11 mouse cellular contexts compared by ENCODE assay signal in genomic region chr13:44086801-44087200, GRCm38 (mm10).
DNase-seq lines count a peak whose midpoint lies in the region; ATAC-seq and TF ChIP-seq lines count a peak whose summit lies in the region.
"Had no signal": no experiment of that assay in that cellular context is flagged by ENCODE, and none has a peak within 500 bp of the region (broad histone marks: within the 10 kb centered on the region; RNA-seq: fewer than 3 reads in every experiment).

No protein-coding gene starts in this region.

- H3K27ac ChIP-seq in hindbrain, postnatal 0 days, result no peak overlapping the region
- H3K27ac ChIP-seq in hindbrain, embryonic 16.5 days (ENCODE audit: low read depth, low read length), result no peak overlapping the region
- H3K27ac ChIP-seq in stomach, embryonic 15.5 days, result peak overlapping the region; percentile 21; the same call in 1 of the 2 replicates
- no peak overlapping the region for H3K27ac ChIP-seq in stomach, postnatal 0 days (replicated peaks)
- H3K27ac ChIP-seq: embryonic facial prominence, embryonic 13.5 days had no signal

- H3K4me2 ChIP-seq in hindbrain, postnatal 0 days (ENCODE audit: low read depth, low read length), result no peak overlapping the region
- H3K4me2 ChIP-seq in hindbrain, embryonic 16.5 days (ENCODE audit: low read length), result no peak overlapping the region
- H3K4me2 ChIP-seq in stomach, embryonic 15.5 days, result no peak overlapping the region
- no peak overlapping the region for H3K4me2 ChIP-seq in stomach, postnatal 0 days (replicated peaks; ENCODE audit: low read depth)
- H3K4me2 ChIP-seq: embryonic facial prominence, embryonic 13.5 days had no signal

- H3K9ac ChIP-seq in hindbrain, postnatal 0 days (replicated peaks; ENCODE audit: low read length), result no peak overlapping the region
- H3K9ac ChIP-seq in hindbrain, embryonic 16.5 days (ENCODE audit: low read depth, low read length), result no peak overlapping the region
- H3K9ac ChIP-seq in stomach, embryonic 15.5 days, result no peak overlapping the region
- no peak overlapping the region for H3K9ac ChIP-seq in stomach, postnatal 0 days (ENCODE audit: low read length)
- H3K9ac ChIP-seq: embryonic facial prominence, embryonic 13.5 days; liver, postnatal 0 days had no signal

- H3K4me1 ChIP-seq in hindbrain, postnatal 0 days (ENCODE audit: insufficient read depth, low read length), result no peaks in the 10 kb centered on the region
- peaks cover 6% of the 10 kb centered on the region for H3K4me1 ChIP-seq in hindbrain, embryonic 16.5 days (ENCODE audit: control insufficient read depth, insufficient read depth, low read depth, low read length)
- 0 out of 2 replicates have a peak, but pooled peaks cover 11% of the 10 kb centered on the region for H3K4me1 ChIP-seq in stomach, embryonic 15.5 days
- H3K4me1 ChIP-seq in stomach, postnatal 0 days (replicated peaks; ENCODE audit: control insufficient read depth, insufficient read depth), result no peaks in the 10 kb centered on the region

- no peak for ATAC-seq in hindbrain, postnatal 0 days
- ATAC-seq in hindbrain, embryonic 16.5 days, result no peak
- no peak for ATAC-seq in stomach, embryonic 15.5 days (ENCODE audit: insufficient read depth, low FRiP score, low read depth)
- ATAC-seq in stomach, postnatal 0 days (ENCODE audit: low FRiP score, low TSS enrichment), result no peak
- no peak for ATAC-seq in activated CD4-positive, CD25-positive, alpha-beta regulatory T cell, adult 4 months
- ATAC-seq: liver, postnatal 0 days had no signal

- H3K4me3 ChIP-seq in hindbrain, postnatal 0 days (ENCODE audit: low read length), result no peak overlapping the region
- H3K4me3 ChIP-seq in hindbrain, embryonic 16.5 days (ENCODE audit: low read length), result no peak overlapping the region
- no peak overlapping the region for H3K4me3 ChIP-seq in stomach, embryonic 15.5 days (replicated peaks)
- H3K4me3 ChIP-seq in stomach, postnatal 0 days (ENCODE audit: low read depth, low read length), result no peak overlapping the region
- H3K4me3 ChIP-seq: embryonic facial prominence, embryonic 13.5 days had no signal

- peak; percentile 32 for DNase-seq in hindbrain, postnatal 0 days (ENCODE audit: low spot score)
- DNase-seq in stomach, postnatal 0 days (ENCODE audit: low spot score), result no peak
- DNase-seq in left cerebral cortex, postnatal 10 days (ENCODE audit: extremely low spot score in 1 of 2, low spot score in 2 of 2), result peak; percentile 52 to 69
- DNase-seq in telencephalon, adult 2 months (ENCODE audit: low read depth, low spot score), result peak; percentile 45
- DNase-seq in gastrocnemius, postnatal 10 days, result no peak
- DNase-seq: liver, postnatal 0 days; thymus, postnatal 36 days had no signal

- H3K27me3 ChIP-seq in hindbrain, postnatal 0 days (ENCODE audit: insufficient read depth, low read length), result no peaks in the 10 kb centered on the region
- H3K27me3 ChIP-seq in hindbrain, embryonic 16.5 days (replicated peaks; ENCODE audit: control insufficient read depth, insufficient read depth, low read length), result no peaks in the 10 kb centered on the region
- no peaks in the 10 kb centered on the region for H3K27me3 ChIP-seq in stomach, embryonic 15.5 days (replicated peaks)
- H3K27me3 ChIP-seq in stomach, postnatal 0 days (ENCODE audit: control insufficient read depth, insufficient read depth, low read length), result no peaks in the 10 kb centered on the region
- H3K27me3 ChIP-seq: embryonic facial prominence, embryonic 13.5 days had no signal

- H3K9me3 ChIP-seq in hindbrain, postnatal 0 days (ENCODE audit: low read length), result no peaks in the 10 kb centered on the region
- H3K9me3 ChIP-seq in hindbrain, embryonic 16.5 days (ENCODE audit: control insufficient read depth, low read length), result 0 out of 2 replicates have a peak, but pooled peaks cover under 1% of the 10 kb centered on the region
- no peaks in the 10 kb centered on the region for H3K9me3 ChIP-seq in stomach, embryonic 15.5 days
- H3K9me3 ChIP-seq in stomach, postnatal 0 days (ENCODE audit: control insufficient read depth, low read length), result no peaks in the 10 kb centered on the region
- H3K9me3 ChIP-seq: embryonic facial prominence, embryonic 13.5 days had no signal

- TF ChIP-seq EP300 in stomach, postnatal 0 days (optimal IDR thresholded peaks at IDR 0.05), result no peak

- no peak for TF ChIP-seq CTCF in hindbrain, postnatal 0 days (IDR thresholded peaks at IDR 0.05; ENCODE audit: low read depth)
- TF ChIP-seq CTCF in stomach, postnatal 0 days (IDR thresholded peaks at IDR 0.05; ENCODE audit: low read depth), result no peak

- WGBS in hindbrain, postnatal 0 days, result 46% methylated on average over 4 of the region's 4 CpGs
- 39% methylated on average over 4 of the region's 4 CpGs for WGBS in hindbrain, embryonic 16.5 days
- 41% methylated on average over 4 of the region's 4 CpGs for WGBS in stomach, embryonic 15.5 days
- 44% methylated on average over 4 of the region's 4 CpGs for WGBS in stomach, postnatal 0 days

- no peaks in the 10 kb centered on the region for H3K36me3 ChIP-seq in hindbrain, postnatal 0 days (ENCODE audit: insufficient read depth, low read length)
- H3K36me3 ChIP-seq in hindbrain, embryonic 16.5 days (ENCODE audit: control insufficient read depth, insufficient read depth, low read length), result no peaks in the 10 kb centered on the region
- H3K36me3 ChIP-seq in stomach, embryonic 15.5 days, result no peaks in the 10 kb centered on the region
- H3K36me3 ChIP-seq in stomach, postnatal 0 days (ENCODE audit: control insufficient read depth, insufficient read depth, low read length), result no peaks in the 10 kb centered on the region
- H3K36me3 ChIP-seq: embryonic facial prominence, embryonic 13.5 days had no signal

- intact Hi-C loops in left cerebral cortex, postnatal 10 days (cut with DNase I), result no loop called here

Comparison
In these comparisons a context has a peak if more than half of its experiments do, and no peak if none do; other contexts are left out.
1. DNase-seq: peak in hindbrain, postnatal 0 days (single experiment), left cerebral cortex, postnatal 10 days (2 of 2) and telencephalon, adult 2 months (single experiment); none in stomach, postnatal 0 days (single experiment) and gastrocnemius, postnatal 10 days (single experiment).